Mouse (Mus musculus): ENCODE measurements around the gene Cxcl2. TPM values are rescaled to one million over a fixed set of nuclear protein-coding genes. Genes with fewer than 3 reads are reported as not detected.

The Cxcl2 gene
- not detected for polyA plus RNA-seq (2017; shearing (Covaris generic))

DNA sequence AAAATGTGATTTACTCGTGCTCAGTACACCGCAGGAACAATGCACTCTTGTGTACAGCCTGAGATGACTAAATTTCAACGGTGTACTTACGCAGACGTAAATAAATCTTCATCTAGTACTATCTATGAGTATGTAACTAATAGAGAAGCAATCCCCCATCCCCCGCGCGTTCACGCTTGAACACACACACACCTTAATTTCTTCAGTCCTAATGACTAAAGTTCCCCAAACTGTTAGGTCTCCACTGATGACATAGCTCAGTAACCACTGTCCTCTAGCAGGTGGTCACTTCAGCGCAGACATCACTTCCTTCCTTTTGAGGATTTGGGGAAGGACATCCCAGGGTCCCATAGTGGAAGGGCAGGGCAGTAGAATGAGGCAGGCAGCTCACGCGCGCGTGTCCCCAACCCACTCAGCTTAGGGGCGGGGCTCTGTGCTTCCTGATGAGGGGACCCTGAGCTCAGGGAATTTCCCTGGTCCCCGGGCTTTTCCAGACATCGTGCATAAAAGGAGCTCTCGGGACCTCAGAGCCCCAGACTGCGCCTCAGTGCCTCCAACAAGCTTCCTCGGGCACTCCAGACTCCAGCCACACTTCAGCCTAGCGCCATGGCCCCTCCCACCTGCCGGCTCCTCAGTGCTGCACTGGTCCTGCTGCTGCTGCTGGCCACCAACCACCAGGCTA is at the start of gene Cxcl2:
Gene Cxcl2, plus strand, starts transcription at position 533 of the 682 bp plus-strand sequence.

DNA sequence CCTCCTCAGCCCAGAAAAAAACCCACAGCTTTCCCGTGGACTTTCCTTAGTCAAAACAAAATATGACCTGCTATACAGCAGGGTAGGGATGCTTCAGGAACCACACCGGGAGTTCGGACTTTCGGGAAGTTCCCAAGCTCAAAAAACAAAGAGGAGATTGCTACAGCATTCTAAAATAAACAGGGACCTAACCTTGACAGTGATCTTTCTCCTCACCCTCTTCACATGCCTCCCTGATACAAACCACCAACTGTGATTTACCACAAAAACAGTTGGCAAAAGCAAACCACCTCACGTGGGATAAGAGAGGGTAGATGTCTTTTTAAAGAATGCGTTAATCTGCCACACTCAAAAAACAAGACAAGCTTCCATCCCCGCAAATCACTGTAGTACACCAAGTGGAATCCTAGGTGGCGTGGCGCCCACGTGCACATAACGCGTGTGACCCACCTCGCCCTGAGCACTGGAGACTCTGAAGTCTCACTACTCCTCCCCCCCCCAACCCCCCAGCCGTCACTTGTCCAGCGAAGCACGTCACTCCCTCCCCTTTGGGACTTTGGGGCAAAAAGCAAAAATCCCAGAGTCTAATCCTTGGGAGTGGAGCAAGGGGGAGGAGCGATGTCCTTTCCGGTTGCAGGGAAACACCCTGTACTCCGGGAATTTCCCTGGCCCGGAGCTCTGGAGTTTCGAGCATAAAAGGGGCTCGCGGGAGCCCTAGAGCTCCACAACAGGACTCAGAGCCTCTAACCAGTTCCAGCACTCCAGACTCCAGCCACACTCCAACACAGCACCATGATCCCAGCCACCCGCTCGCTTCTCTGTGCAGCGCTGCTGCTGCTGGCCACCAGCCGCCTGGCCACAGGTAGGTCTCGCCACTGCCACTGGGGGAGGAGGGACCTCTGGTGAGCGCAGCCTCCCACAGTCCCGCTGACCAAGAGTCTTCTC is 12.9 kb upstream of the Cxcl2 start, which contains the start of gene Cxcl1:
Gene Cxcl1, plus strand, starts transcription at position 723 of the 945 bp plus-strand sequence.

DNA sequence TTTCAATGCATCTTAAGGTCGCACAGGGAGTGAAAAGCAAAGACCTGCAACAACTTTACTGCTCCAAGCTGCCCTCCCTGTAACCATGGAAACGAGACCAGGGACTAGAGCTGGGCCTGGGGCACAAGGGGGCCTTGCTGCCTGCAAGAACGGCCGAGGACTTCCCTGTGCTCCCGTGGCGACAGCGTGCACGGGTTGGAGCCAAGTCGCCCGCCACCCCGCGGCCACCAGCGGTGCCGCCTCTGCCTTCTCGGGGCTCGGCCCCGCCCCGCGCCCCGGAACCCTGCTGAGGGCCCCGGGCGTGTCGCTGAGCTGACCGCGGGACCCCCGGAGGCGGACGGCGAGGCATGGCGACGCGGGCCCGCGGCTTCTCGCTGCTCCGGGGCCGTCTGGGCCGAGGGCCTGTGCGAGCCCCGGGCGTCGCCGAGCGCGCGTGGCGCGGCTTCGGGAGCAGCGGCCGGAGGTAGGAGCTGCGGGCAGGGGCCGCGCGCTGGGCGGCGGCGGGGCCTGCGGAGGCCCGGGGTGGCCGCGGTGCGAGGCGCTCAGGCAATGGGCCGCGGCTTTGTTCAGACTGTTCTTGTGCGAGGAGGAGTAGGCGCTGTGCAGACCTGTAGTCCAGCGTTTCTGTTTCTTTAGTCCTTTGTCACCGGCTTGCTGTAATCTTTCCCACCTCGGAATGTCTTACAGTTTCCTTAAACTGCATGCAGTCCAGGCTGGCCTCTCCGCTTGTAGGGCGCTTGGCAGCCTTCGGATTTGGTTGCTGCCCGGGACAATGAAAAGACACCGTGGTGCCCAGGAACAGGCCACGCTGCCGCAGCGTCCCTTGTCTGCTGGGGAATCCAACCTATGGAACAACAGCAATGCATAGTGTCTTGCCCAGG is 27.5 kb downstream of the Cxcl2 start, which contains the start of gene Mthfd2l:
Gene Mthfd2l, plus strand, starts transcription at position 147 of the 881 bp plus-strand sequence.

Other genes with a start within 250 kb of the Cxcl2 start
- gene Cxcl5, start 144.5 kb upstream of the Cxcl2 start, polyA plus RNA-seq (2017; shearing (Covaris generic)), result not detected
- gene Ppbp, start 135.4 kb upstream of the Cxcl2 start, polyA plus RNA-seq (2017; shearing (Covaris generic)), result not detected
- gene Pf4, start 131.4 kb upstream of the Cxcl2 start, polyA plus RNA-seq (2017; shearing (Covaris generic)), result 0.97 TPM
- not detected for gene Cxcl3, start 117.8 kb upstream of the Cxcl2 start, polyA plus RNA-seq (2017; shearing (Covaris generic))
- gene Cxcl15, start 109.3 kb upstream of the Cxcl2 start, polyA plus RNA-seq (2017; shearing (Covaris generic)), result not detected
- not detected for gene Cxcl1, start 12.6 kb upstream of the Cxcl2 start, polyA plus RNA-seq (2017; shearing (Covaris generic))
- gene Mthfd2l, start 27.2 kb downstream of the Cxcl2 start, polyA plus RNA-seq (2017; shearing (Covaris generic)), result 7.6 TPM
- not detected for gene Epgn, start 123.6 kb downstream of the Cxcl2 start, polyA plus RNA-seq (2017; shearing (Covaris generic))
- gene Ereg, start 170.8 kb downstream of the Cxcl2 start, polyA plus RNA-seq (2017; shearing (Covaris generic)), result not detected
- 1.5 TPM for gene Areg, start 235.7 kb downstream of the Cxcl2 start, polyA plus RNA-seq (2017; shearing (Covaris generic))

Measured in naive thymus-derived CD4-positive, alpha-beta T cell, adult 5 months (primary cell).